Mouse (Mus musculus) thymus, adult 2 months (tissue): ENCODE measurements around the gene Bach2. TPM values are rescaled to one million over a fixed set of nuclear protein-coding genes. Genes with fewer than 3 reads are reported as not detected.

Experiments used
- DNase-seq: peaks from one replicate; pipeline ENCODE4 v3.0.0; 2021
- H3K27ac ChIP-seq: fragments of 200-500 bp; 2 replicates; pipeline ENCODE4 v1.5.1; 2012; ENCODE audit warnings: low read length, control low read depth; ENCODE audit not compliant: control insufficient read depth, insufficient read depth
- H3K27me3 ChIP-seq: fragments of 200-500 bp; 2 replicates; pipeline ENCODE4 v1.6.1; 2012; ENCODE audit warnings: mild to moderate bottlenecking, low read length, moderate library complexity, mixed read lengths; ENCODE audit not compliant: control insufficient read depth, insufficient read depth
- H3K36me3 ChIP-seq: fragments of 200-500 bp; 2 replicates; pipeline ENCODE4 v1.6.1; 2012; ENCODE audit warnings: mild to moderate bottlenecking, low read length, moderate library complexity; ENCODE audit not compliant: control insufficient read depth, insufficient read depth
- H3K4me1 ChIP-seq: fragments of 200-500 bp; replicated peaks from 2 replicates; pipeline ENCODE4 v1.6.1; 2012; ENCODE audit warnings: low read length; ENCODE audit not compliant: control insufficient read depth, insufficient read depth
- H3K4me3 ChIP-seq: fragments of 200-500 bp; 2 replicates; pipeline ENCODE4 v1.5.1; 2012; ENCODE audit warnings: mild to moderate bottlenecking, low read length, control low read depth, moderate library complexity; ENCODE audit not compliant: control insufficient read depth, insufficient read depth
- CTCF ChIP-seq: fragments of 200-500 bp; IDR thresholded peaks from 2 replicates; pipeline ENCODE4 v1.5.1; 2012; ENCODE audit warnings: mild to moderate bottlenecking, control low read depth, low read length, moderate library complexity, borderline replicate concordance; ENCODE audit not compliant: control insufficient read depth, poor library complexity, insufficient read depth; ENCODE audit errors: extremely low read depth
- POLR2A ChIP-seq: fragments of 200-500 bp; IDR thresholded peaks from 2 replicates; pipeline ENCODE4 v1.6.1; 2012; ENCODE audit warnings: mild to moderate bottlenecking, low read length, control low read depth, moderate library complexity; ENCODE audit not compliant: control insufficient read depth, poor library complexity, insufficient read depth; ENCODE audit errors: extremely low read depth
- WGBS: fragments of 180-500 bp; shearing (Covaris S2); methylation state at CpG from one replicate; pipeline ENCODE4 v1.1.7; 2018; 5-methylcytosine and 5-hydroxymethylcytosine counted together
- polyA plus RNA-seq: library from polyadenylated mRNA; depleted of rRNA; stranded (reverse); fragments of >200 nt; gene quantifications from 2 replicates; pipeline ENCODE4 v1.2.3, GENCODE M21; 2012

The Bach2 gene
- polyA plus RNA-seq, 1 experiment, result 9.4 TPM

DNA sequence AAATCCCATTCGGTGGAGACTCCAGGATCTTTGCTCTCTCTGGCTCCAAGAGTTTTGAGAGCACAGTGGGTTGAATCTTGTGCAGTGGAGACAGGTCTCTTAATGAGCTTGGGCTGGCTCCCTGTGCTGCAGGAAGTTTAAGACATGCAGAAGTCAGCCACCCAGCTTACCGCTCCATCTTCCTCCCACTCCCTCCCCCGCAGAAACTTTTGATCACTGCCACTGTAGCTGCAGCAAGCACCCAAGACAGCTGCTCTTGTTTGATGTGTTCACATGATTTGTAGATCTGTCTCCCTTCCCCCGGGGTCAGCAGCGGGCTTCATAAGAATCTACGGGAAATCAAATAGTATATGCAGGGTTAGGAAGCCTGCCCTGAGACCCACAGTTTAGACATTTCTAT is 321.6 kb downstream of the Bach2 start:
- Histone ChIP-seq H3K27ac (no peak overlapping the region; the same call in 1 of the 2 replicates), H3K4me3 (no peak overlapping the region), H3K4me1 (peaks cover 20% of the 10 kb centered on the region), H3K27me3 (no peaks in the 10 kb centered on the region), H3K36me3 (no peaks in the 10 kb centered on the region)
- peak; percentile 89 for DNase-seq
- TF ChIP-seq POLR2A, result no peak
- no peak for TF ChIP-seq CTCF
- WGBS, result 13% methylated on average over 6 of the region's 6 CpGs

DNA sequence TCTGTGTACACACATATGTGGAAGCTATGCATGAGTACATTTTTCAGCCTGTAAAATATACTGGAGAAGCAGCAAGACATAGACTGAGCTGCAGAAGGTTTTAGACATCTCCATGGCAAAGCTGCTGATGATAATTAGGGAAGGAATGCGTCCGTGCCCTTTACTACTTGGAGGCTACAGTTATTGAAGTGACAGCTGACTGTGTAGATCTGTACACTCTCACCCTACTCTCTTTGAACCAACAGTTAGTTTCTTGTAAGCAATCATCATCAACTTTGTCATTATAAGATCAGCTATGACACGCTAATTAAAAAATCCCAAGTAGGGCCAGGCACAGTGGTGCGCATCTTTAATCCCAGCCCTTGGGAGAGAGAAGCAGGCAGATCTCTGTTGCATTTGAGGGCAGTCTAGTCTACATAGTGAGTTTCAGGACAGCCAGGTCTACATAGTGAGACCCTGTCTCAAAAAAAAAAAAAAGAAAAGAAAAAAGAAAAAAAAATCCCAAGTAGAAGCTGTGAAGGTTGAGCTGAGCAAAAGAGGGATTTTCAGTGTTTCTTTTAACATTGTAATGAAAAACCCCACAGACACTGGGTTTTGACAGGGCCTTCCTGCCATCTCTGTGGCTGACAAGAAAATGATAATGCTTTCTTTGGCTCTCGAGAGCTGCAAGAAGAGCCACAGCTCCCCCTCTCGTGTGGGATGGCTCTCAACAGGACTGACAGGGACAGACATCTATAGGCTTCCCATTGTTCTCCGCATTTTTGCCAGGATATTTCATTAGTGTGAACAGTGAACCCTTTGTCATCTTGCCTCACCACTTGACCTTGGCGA is 322.3 kb downstream of the Bach2 start:
- no peak overlapping the region for H3K4me3 ChIP-seq
- peak overlapping the region; percentile 87 for H3K27ac ChIP-seq
- WGBS, result 69% methylated on average over 8 of the region's 8 CpGs
- TF ChIP-seq CTCF (no peak), POLR2A (no peak)
- H3K27me3 ChIP-seq, result no peaks in the 10 kb centered on the region
- H3K36me3 ChIP-seq, result no peaks in the 10 kb centered on the region
- H3K4me1 ChIP-seq, result peaks cover 22% of the 10 kb centered on the region
- peak; percentile 52 for DNase-seq

DNA sequence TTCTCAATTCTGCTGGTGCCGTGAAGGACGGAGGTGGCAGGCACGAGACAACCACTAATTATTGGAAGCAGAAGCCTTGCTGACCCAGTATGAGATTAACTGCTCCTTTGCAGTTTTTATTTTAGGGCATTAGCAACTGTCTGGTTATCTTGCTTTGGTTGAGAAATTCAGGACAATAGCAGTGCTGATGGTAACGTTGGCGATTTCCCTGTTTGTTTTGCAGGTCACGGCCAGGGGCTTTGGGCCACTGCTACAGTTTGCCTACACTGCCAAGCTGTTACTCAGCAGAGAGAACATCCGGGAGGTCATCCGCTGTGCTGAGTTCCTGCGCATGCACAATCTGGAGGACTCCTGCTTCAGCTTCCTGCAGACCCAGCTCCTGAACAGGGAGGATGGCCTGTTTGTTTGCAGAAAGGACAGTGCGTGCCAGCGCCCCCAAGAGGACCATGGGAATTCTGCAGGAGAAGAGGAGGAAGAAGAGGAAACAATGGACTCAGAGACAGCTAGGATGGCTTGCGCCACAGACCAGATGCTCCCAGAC is 323.0 kb downstream of the Bach2 start:
- Histone ChIP-seq H3K36me3 (no peaks in the 10 kb centered on the region), H3K4me3 (no peak overlapping the region), H3K27ac (peak overlapping the region; percentile 50), H3K4me1 (peaks cover 22% of the 10 kb centered on the region), H3K27me3 (no peaks in the 10 kb centered on the region)
- no peak for TF ChIP-seq POLR2A
- no peak for TF ChIP-seq CTCF
- peak; percentile 58 for DNase-seq
- WGBS, result 92% methylated on average over 12 of the region's 12 CpGs

GRCm38 (mm10) chr4:32562319-32563115 is 323.9 kb downstream of the Bach2 start:
- Histone ChIP-seq H3K4me3 (no peak overlapping the region), H3K36me3 (no peaks in the 10 kb centered on the region), H3K4me1 (peaks cover 22% of the 10 kb centered on the region), H3K27me3 (no peaks in the 10 kb centered on the region), H3K27ac (no peak overlapping the region)
- 97% methylated on average over 35 of the region's 35 CpGs for WGBS
- TF ChIP-seq CTCF, result no peak
- TF ChIP-seq POLR2A, result no peak
- no peak for DNase-seq

GRCm38 (mm10) chr4:32564416-32564815 is 325.8 kb downstream of the Bach2 start:
- H3K27me3 ChIP-seq, result no peaks in the 10 kb centered on the region
- WGBS, result 87% methylated on average over 7 of the region's 7 CpGs
- H3K4me1 ChIP-seq, result peaks cover 22% of the 10 kb centered on the region
- TF ChIP-seq CTCF (no peak), POLR2A (no peak)
- no peaks in the 10 kb centered on the region for H3K36me3 ChIP-seq
- peak overlapping the region; percentile 52; the same call in 1 of the 2 replicates for H3K27ac ChIP-seq
- no peak for DNase-seq
- H3K4me3 ChIP-seq, result no peak overlapping the region

GRCm38 (mm10) chr4:32564918-32565317 is 326.3 kb downstream of the Bach2 start:
- TF ChIP-seq CTCF (no peak), POLR2A (no peak)
- no peak for DNase-seq
- Histone ChIP-seq H3K36me3 (no peaks in the 10 kb centered on the region), H3K4me3 (no peak overlapping the region), H3K4me1 (peaks cover 22% of the 10 kb centered on the region), H3K27ac (peak overlapping the region; percentile 52; the same call in 1 of the 2 replicates), H3K27me3 (no peaks in the 10 kb centered on the region)
- WGBS, result 34% methylated on average over 8 of the region's 8 CpGs
